8 mouse cellular contexts compared by ENCODE assay signal in genomic region chr9:119937005-119937773, GRCm38 (mm10). TPM values are rescaled to one million over a fixed set of nuclear protein-coding genes. Genes with fewer than 3 reads are reported as not detected.
DNase-seq lines count a peak whose midpoint lies in the region; ATAC-seq and TF ChIP-seq lines count a peak whose summit lies in the region.

TSS of gene Gorasp1 (minus strand) at chr9:119937565.
TSS of gene Ttc21a (plus strand) at chr9:119937606.

- H3K4me1 ChIP-seq in G1E (ENCODE audit: insufficient read depth, low read depth, low read length) = peaks cover 60% of the 10 kb centered on the region
- peaks cover 12% of the 10 kb centered on the region for H3K4me1 ChIP-seq in forebrain, embryonic 16.5 days (replicated peaks; ENCODE audit: control insufficient read depth, insufficient read depth, low read length)
- peaks cover 5% of the 10 kb centered on the region; the same call in 1 of the 2 replicates for H3K4me1 ChIP-seq in lung, embryonic 14.5 days (ENCODE audit: insufficient read depth)
- peaks cover 11% of the 10 kb centered on the region for H3K4me1 ChIP-seq in olfactory bulb, adult 2 months (ENCODE audit: control insufficient read depth, insufficient read depth, low read length)
- H3K4me1 ChIP-seq in thymus, adult 2 months (replicated peaks; ENCODE audit: control insufficient read depth, insufficient read depth, low read length) = peaks cover 21% of the 10 kb centered on the region

- under 1% methylated on average over 40 of the region's 40 CpGs for WGBS in forebrain, embryonic 16.5 days
- WGBS in lung, embryonic 14.5 days = 2% methylated on average over 40 of the region's 40 CpGs
- WGBS in olfactory bulb, adult 2 months = under 1% methylated on average over 40 of the region's 40 CpGs
- WGBS in thymus, adult 2 months = 1% methylated on average over 40 of the region's 40 CpGs

- H3K27me3 ChIP-seq in G1E (ENCODE audit: insufficient read depth, low read length) = peaks cover 13% of the 10 kb centered on the region; the same call in 1 of the 2 replicates
- H3K27me3 ChIP-seq in forebrain, embryonic 16.5 days (replicated peaks; ENCODE audit: control insufficient read depth, insufficient read depth, low read length) = no peaks in the 10 kb centered on the region
- no peaks in the 10 kb centered on the region for H3K27me3 ChIP-seq in lung, embryonic 14.5 days (ENCODE audit: insufficient read depth, low read length)
- no peaks in the 10 kb centered on the region for H3K27me3 ChIP-seq in thymus, adult 2 months (ENCODE audit: control insufficient read depth, insufficient read depth, low read length)

- intact Hi-C loops in heart, postnatal 36 days (cut with DNase I) = loop anchor here (2.0 kb wide), 1 partner anchor 66 kb away; no protein-coding TSS in a partner anchor

- H3K9me3 ChIP-seq in G1E (replicated peaks) = no peaks in the 10 kb centered on the region
- H3K9me3 ChIP-seq in forebrain, embryonic 16.5 days (ENCODE audit: control insufficient read depth, low read length) = no peaks in the 10 kb centered on the region
- no peaks in the 10 kb centered on the region for H3K9me3 ChIP-seq in lung, embryonic 14.5 days (ENCODE audit: low read depth, low read length)

- H3K27ac ChIP-seq in forebrain, embryonic 16.5 days (ENCODE audit: low read length) = peak within 1 kb of the TSS; percentile 67
- H3K27ac ChIP-seq in layer of hippocampus, adult 2 months = peak within 1 kb of the TSS; percentile 91
- H3K27ac ChIP-seq in lung, embryonic 14.5 days (ENCODE audit: low read depth) = peak within 1 kb of the TSS; percentile 63; the same call in 1 of the 2 replicates
- peak within 1 kb of the TSS; percentile 47; the same call in 1 of the 2 replicates for H3K27ac ChIP-seq in olfactory bulb, adult 2 months (ENCODE audit: insufficient read depth, low read depth, low read length)
- H3K27ac ChIP-seq in thymus, adult 2 months (ENCODE audit: control insufficient read depth, insufficient read depth, low read length) = no peak within 1 kb of the TSS

- peak; percentile 94 for ATAC-seq in G1E (ENCODE audit: extremely low read depth, insufficient number of reproducible peaks, low FRiP score, poor library complexity, severe bottlenecking)
- peak; percentile 97 for ATAC-seq in forebrain, embryonic 16.5 days
- ATAC-seq in lung, embryonic 14.5 days (ENCODE audit: insufficient read depth) = peak; percentile 92

- H3K4me2 ChIP-seq in forebrain, embryonic 16.5 days (ENCODE audit: low read length) = peak within 1 kb of the TSS; percentile 86
- H3K4me2 ChIP-seq in lung, embryonic 14.5 days = peak within 1 kb of the TSS; percentile 89

- peak; percentile 84 for TF ChIP-seq POLR2A in olfactory bulb, adult 2 months (IDR thresholded peaks at IDR 0.05; ENCODE audit: insufficient read depth, low read depth, low read length)
- TF ChIP-seq POLR2A in thymus, adult 2 months (IDR thresholded peaks at IDR 0.05; ENCODE audit: control insufficient read depth, extremely low read depth, insufficient read depth, low read length, poor library complexity) = peak; percentile 59; the same call in 1 of the 2 replicates

- peaks cover 35% of the 10 kb centered on the region for H3K36me3 ChIP-seq in G1E (replicated peaks)
- H3K36me3 ChIP-seq in forebrain, embryonic 16.5 days (ENCODE audit: control insufficient read depth, insufficient read depth) = no peaks in the 10 kb centered on the region
- peaks cover 9% of the 10 kb centered on the region for H3K36me3 ChIP-seq in lung, embryonic 14.5 days (ENCODE audit: insufficient read depth)
- H3K36me3 ChIP-seq in thymus, adult 2 months (ENCODE audit: control insufficient read depth, insufficient read depth, low read length) = no peaks in the 10 kb centered on the region

- peak; percentile 98 for DNase-seq in G1E (ENCODE audit: low spot score)
- DNase-seq in cerebellum, adult 18-20 months = peak; percentile 91 to 93
- peak; percentile 96 to 97 for DNase-seq in heart, postnatal 36 days
- peak; percentile 91 to 93 for DNase-seq in layer of hippocampus, adult 2 months (ENCODE audit: low spot score in 2 of 2)
- peak; percentile 99 for DNase-seq in lung, embryonic 14.5 days
- peak; percentile 94 for DNase-seq in thymus, adult 2 months

- H3K4me3 ChIP-seq in G1E (ENCODE audit: low read depth, low read length) = peak within 1 kb of the TSS; percentile 91
- H3K4me3 ChIP-seq in forebrain, embryonic 16.5 days (replicated peaks; ENCODE audit: low read length) = peak within 1 kb of the TSS; percentile 63
- H3K4me3 ChIP-seq in layer of hippocampus, adult 2 months = peak within 1 kb of the TSS; percentile 96
- H3K4me3 ChIP-seq in lung, embryonic 14.5 days (ENCODE audit: low read depth, low read length) = peak within 1 kb of the TSS; percentile 73
- H3K4me3 ChIP-seq in olfactory bulb, adult 2 months (ENCODE audit: insufficient read depth, low read depth, low read length) = peak within 1 kb of the TSS; percentile 82
- H3K4me3 ChIP-seq in thymus, adult 2 months (ENCODE audit: control insufficient read depth, insufficient read depth, low read length) = peak within 1 kb of the TSS; percentile 75

- no peak for TF ChIP-seq CTCF in G1E (IDR thresholded peaks at IDR 0.05; ENCODE audit: low read depth, low read length)
- no peak for TF ChIP-seq CTCF in layer of hippocampus, adult 2 months (conservative IDR thresholded peaks at IDR 0.05)
- TF ChIP-seq CTCF in lung, embryonic 14.5 days (IDR thresholded peaks at IDR 0.05; ENCODE audit: low read depth) = no peak
- no peak for TF ChIP-seq CTCF in olfactory bulb, adult 2 months (IDR thresholded peaks at IDR 0.05; ENCODE audit: insufficient read depth, low read depth, low read length)
- no peak; the same call in 1 of the 2 replicates for TF ChIP-seq CTCF in thymus, adult 2 months (IDR thresholded peaks at IDR 0.05; ENCODE audit: borderline replicate concordance, control insufficient read depth, extremely low read depth, insufficient read depth, low read length, poor library complexity)

- peak within 1 kb of the TSS; percentile 91 for H3K9ac ChIP-seq in forebrain, embryonic 16.5 days (replicated peaks; ENCODE audit: low read depth, low read length)
- peak within 1 kb of the TSS; percentile 82 for H3K9ac ChIP-seq in lung, embryonic 14.5 days

RNA-seq across cellular contexts. Expression of gene Gorasp1, which starts in this region (rescaled TPM):
- total RNA-seq in G1E (2014; fragmentation: Nextera tagmentation) (9.7 and 11.0 TPM in 2 replicates), G1E (2017) (4.8 and 7.4 TPM in 2 replicates)
- polyA plus RNA-seq in G1E (2012) = 15.4 and 18.3 TPM in 2 replicates
- polyA plus RNA-seq in forebrain, embryonic 16.5 days (2015; fragmentation: Nextera tagmentation; extraction: Ambion mirVana) = 23.8 and 30.4 TPM in 2 replicates
- total RNA-seq in heart, postnatal 36 days (2021) = 10 to 100 TPM; 30.2 to 30.6 TPM
- 10 to 100 TPM; 33.1 to 40.8 TPM for total RNA-seq in layer of hippocampus, adult 2 months (2021)
- polyA plus RNA-seq in lung, embryonic 14.5 days (2014; fragmentation: Nextera tagmentation; extraction: Ambion mirVana) = 30.0 and 30.8 TPM in 2 replicates
- polyA plus RNA-seq in olfactory bulb, adult 2 months (2012; ENCODE audit: insufficient read depth, insufficient read length, low replicate concordance, missing spikeins) = not detected in 2 replicates
- 10.8 and 11.0 TPM in 2 replicates for polyA plus RNA-seq in thymus, adult 2 months (2012; rRNA removed)

RNA-seq across cellular contexts. Expression of gene Ttc21a, which starts in this region (rescaled TPM):
- not detected in 2 replicates for total RNA-seq in G1E (2014; fragmentation: Nextera tagmentation)
- total RNA-seq in G1E (2017) = 0.17 and 0.38 TPM in 2 replicates
- 0.02 and 0.06 TPM in 2 replicates for polyA plus RNA-seq in G1E (2012)
- polyA plus RNA-seq in forebrain, embryonic 16.5 days (2015; fragmentation: Nextera tagmentation; extraction: Ambion mirVana) = 0.37 and 0.76 TPM in 2 replicates
- not detected for total RNA-seq in heart, postnatal 36 days (2021)
- total RNA-seq in layer of hippocampus, adult 2 months (2021) = under 1 TPM; 0.49 to 0.92 TPM
- polyA plus RNA-seq in lung, embryonic 14.5 days (2014; fragmentation: Nextera tagmentation; extraction: Ambion mirVana) = 0.16 and 0.28 TPM in 2 replicates
- not detected in 2 replicates for polyA plus RNA-seq in olfactory bulb, adult 2 months (2012; ENCODE audit: insufficient read depth, insufficient read length, low replicate concordance, missing spikeins)
- polyA plus RNA-seq in thymus, adult 2 months (2012; rRNA removed) = 0.18 and 0.29 TPM in 2 replicates
